Mouse (Mus musculus) cortical plate, adult 2 months (tissue): ENCODE data around the gene Erich6b.

Experiments used
- CTCF ChIP-seq: fragments of 200-500 bp; IDR thresholded peaks from 2 replicates; pipeline ENCODE4 v1.5.1; 2011; ENCODE audit warnings: mild to moderate bottlenecking, control low read depth, low read length; ENCODE audit not compliant: insufficient read depth; ENCODE audit errors: extremely low read depth
- POLR2A ChIP-seq: fragments of 200-500 bp; IDR thresholded peaks from 2 replicates; pipeline ENCODE4 v1.6.1; 2011; ENCODE audit warnings: mild to moderate bottlenecking, low read length, control low read depth; ENCODE audit not compliant: insufficient read depth; ENCODE audit errors: extremely low read depth

- TF ChIP-seq POLR2A = no peak
- no peak for TF ChIP-seq CTCF
Measured at GRCm38 (mm10) chr14:75592978-75593377, 49.1 kb upstream of the Erich6b start, which contains the start of gene Spert.
